Mouse (Mus musculus) bone marrow macrophage, adult 2 months (primary cell): ENCODE data around the gene Bmper.

Experiments
- CTCF ChIP-seq: IDR thresholded peaks from 2 replicates; pipeline ENCODE4 v1.5.1; 2012; ENCODE audit warnings: low read depth, mild to moderate bottlenecking, low read length, moderate library complexity
- POLR2A ChIP-seq: IDR thresholded peaks from 2 replicates; pipeline ENCODE4 v1.6.1; 2012; ENCODE audit warnings: mild to moderate bottlenecking, low read depth, low read length, borderline replicate concordance

GRCm38 (mm10) chr9:23383291-23383690 lies 160.4 kb downstream of the Bmper start:
- TF ChIP-seq CTCF (no peak), POLR2A (no peak)
